Mouse (Mus musculus) neutrophil, adult 65 days (primary cell): ENCODE measurements around the gene Cnep1r1. TPM values are rescaled to one million over a fixed set of nuclear protein-coding genes. Genes with fewer than 3 reads are reported as not detected.

Experiments
- total RNA-seq: library from RNA; stranded (reverse); gene quantifications from 2 replicates; pipeline ENCODE4 v1.2.4, GENCODE M21; 2023

The Cnep1r1 gene
- 16.4 and 22.2 TPM in 2 replicates for total RNA-seq

DNA sequence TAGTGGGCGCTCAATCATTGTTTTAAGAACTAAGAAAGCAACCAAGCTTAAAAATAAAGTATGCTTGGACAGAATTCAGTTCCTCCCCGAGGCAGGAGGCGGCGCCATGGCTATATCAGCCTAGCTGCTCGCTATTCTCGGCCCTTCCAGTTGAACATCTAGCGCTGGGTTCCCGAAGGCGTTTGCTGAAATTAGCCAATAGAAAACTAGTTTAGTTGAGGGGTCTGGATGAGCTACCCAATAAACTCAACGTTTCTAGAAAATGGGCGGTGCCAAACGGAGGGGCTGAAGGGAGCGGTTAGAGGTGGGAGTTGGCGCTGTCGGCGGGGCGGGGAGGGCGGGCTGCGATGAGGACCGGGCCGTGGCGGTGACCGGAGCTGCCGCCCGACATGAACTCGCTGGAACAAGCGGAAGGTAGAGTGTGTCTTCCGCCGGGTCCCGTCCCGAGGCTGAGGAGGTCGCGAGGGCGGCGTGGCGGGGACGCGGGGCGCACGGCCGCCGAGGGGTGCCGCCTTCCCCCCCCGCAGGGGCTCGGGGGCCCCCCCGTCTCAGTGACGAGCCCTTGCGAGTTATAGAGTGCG is at the start of gene Cnep1r1:
Cnep1r1 (plus strand) TSS at position 314 of the 581 bp plus-strand sequence.

DNA sequence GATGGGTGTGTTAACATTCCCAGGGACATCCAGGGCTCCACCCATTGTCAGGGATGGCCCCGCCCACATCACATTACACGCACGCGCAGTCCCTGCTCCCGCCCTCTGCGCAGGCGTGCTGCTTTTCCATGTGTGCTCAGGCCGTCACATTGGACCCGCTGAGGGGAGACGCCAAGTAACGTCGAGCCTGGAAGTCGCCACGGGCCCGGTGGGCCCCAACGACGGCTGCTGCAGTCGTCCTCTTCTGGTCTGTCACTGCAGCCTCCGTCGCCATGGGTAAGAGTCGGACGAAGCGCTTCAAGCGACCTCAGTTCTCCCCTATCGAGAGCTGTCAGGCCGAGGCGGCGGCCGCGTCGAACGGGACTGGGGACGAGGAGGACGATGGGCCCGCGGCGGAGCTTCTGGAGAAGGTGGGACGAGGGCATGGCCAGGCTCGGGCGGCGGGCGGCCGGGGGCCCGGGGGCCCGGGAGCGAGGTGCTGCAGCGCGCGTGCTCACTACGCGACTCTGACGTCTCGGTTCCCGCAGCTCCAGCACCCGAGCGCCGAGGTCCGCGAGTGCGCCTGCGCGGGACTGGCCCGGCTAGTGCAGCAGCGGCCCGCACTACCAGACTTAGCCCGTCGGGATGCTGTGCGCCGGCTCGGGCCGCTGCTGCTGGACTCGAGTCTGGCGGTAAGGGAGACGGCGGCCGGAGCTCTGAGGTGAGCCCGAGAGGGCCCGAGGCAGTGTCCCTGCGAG is 19.3 kb downstream of the Cnep1r1 start, which contains the start of gene Heatr3:
Heatr3 (plus strand) TSS at position 108 of the 737 bp plus-strand sequence.

Other genes starting within 250 kb of the Cnep1r1 start
- not detected in 2 replicates for gene Zfp423, start 159.2 kb upstream of the Cnep1r1 start, total RNA-seq
- gene Heatr3, start 19.1 kb downstream of the Cnep1r1 start, total RNA-seq = 6.7 and 10.1 TPM in 2 replicates
- 27.0 and 28.6 TPM in 2 replicates for gene Tent4b, start 80.4 kb downstream of the Cnep1r1 start, total RNA-seq
- 47.2 and 61.4 TPM in 2 replicates for gene Adcy7, start 153.6 kb downstream of the Cnep1r1 start, total RNA-seq
- gene Brd7, start 243.4 kb downstream of the Cnep1r1 start, total RNA-seq = 65.9 and 69.0 TPM in 2 replicates